Mouse (Mus musculus): Measurements from ENCODE around the gene Poldip2. TPM values are rescaled to one million over a fixed set of nuclear protein-coding genes. Genes with fewer than 3 reads are reported as not detected.

The Poldip2 gene
- total RNA-seq, 2 experiments from 2014 or later, result 153 to 166 TPM

Other genes starting within 250 kb of the Poldip2 start
- gene BC030499, start 221.4 kb upstream of the Poldip2 start, total RNA-seq (2021), result 1 to 10 TPM in 1 of 2 experiments, under 1 TPM in 1; 0.73 to 1.5 TPM
- 10 to 100 TPM; 28.8 to 31.5 TPM for gene Spag5, start 210.7 kb upstream of the Poldip2 start, total RNA-seq (2021)
- 10 to 100 TPM; 15.3 to 16.2 TPM for gene Aldoc, start 189.2 kb upstream of the Poldip2 start, total RNA-seq (2021)
- 10 to 100 TPM; 58.2 to 58.3 TPM for gene Pigs, start 183.8 kb upstream of the Poldip2 start, total RNA-seq (2021)
- gene Unc119, start 168.7 kb upstream of the Poldip2 start, total RNA-seq (2021), result 10 to 100 TPM; 55.7 to 67.1 TPM
- under 1 TPM; 0.08 to 0.17 TPM for gene Foxn1, start 125.6 kb upstream of the Poldip2 start, total RNA-seq (2021)
- 1 to 10 TPM in 1 of 2 experiments, under 1 TPM in 1; 0.11 to 1.8 TPM for gene Slc13a2, start 90.0 kb upstream of the Poldip2 start, total RNA-seq (2021)
- gene Slc46a1, start 46.5 kb upstream of the Poldip2 start, total RNA-seq (2021), result 10 to 100 TPM; 15.4 to 16.7 TPM
- gene Sarm1, start 14.4 kb upstream of the Poldip2 start, total RNA-seq (2021), result 10 to 100 TPM in 1 of 2 experiments, 1 to 10 TPM in 1; 7.7 to 10.2 TPM
- 100 to 1,000 TPM in 1 of 2 experiments, 10 to 100 TPM in 1; 10.1 to 212 TPM for gene Vtn, start 13.1 kb upstream of the Poldip2 start, total RNA-seq (2021)
- not detected for gene Sebox, start 8.7 kb upstream of the Poldip2 start, total RNA-seq (2021)
- gene Tmem199, start within 50 bp of the Poldip2 start, total RNA-seq (2021), result 10 to 100 TPM; 30.1 to 31.1 TPM
- 10 to 100 TPM; 56.6 to 57.2 TPM for gene Tnfaip1, start 24.1 kb downstream of the Poldip2 start, total RNA-seq (2021)
- gene Ift20, start 24.2 kb downstream of the Poldip2 start, total RNA-seq (2021), result 10 to 100 TPM; 80.5 to 84.7 TPM
- gene Tmem97, start 38.6 kb downstream of the Poldip2 start, total RNA-seq (2021), result 10 to 100 TPM; 47.1 to 60.4 TPM
- gene Nlk, start 185.2 kb downstream of the Poldip2 start, total RNA-seq (2021), result 10 to 100 TPM; 43.9 to 44.0 TPM
- gene Ccnq, start 239.5 kb downstream of the Poldip2 start, total RNA-seq (2021), result 10 to 100 TPM; 46.8 to 50.9 TPM